Mouse (Mus musculus) large intestine, adult 2 months (tissue): ENCODE data around the gene Ccdc14. TPM values are rescaled to one million over a fixed set of nuclear protein-coding genes. Genes with fewer than 3 reads are reported as not detected.

Experiments
- DNase-seq: peaks from one replicate; pipeline ENCODE4 v3.0.0-alpha.2; 2012; ENCODE audit warnings: low read depth, low spot score
- WGBS: fragments of 180-500 bp; shearing (Covaris S2); methylation state at CpG from one replicate; pipeline ENCODE4 v1.1.7; 2018; 5-methylcytosine and 5-hydroxymethylcytosine counted together
- polyA plus RNA-seq: library from polyadenylated mRNA; depleted of rRNA; stranded (reverse); fragments of >200 nt; gene quantifications from 2 replicates; pipeline ENCODE4 v1.2.3, GENCODE M21; 2012; rRNA removed

Gene Ccdc14
- polyA plus RNA-seq, 1 experiment: 1.7 TPM

DNA sequence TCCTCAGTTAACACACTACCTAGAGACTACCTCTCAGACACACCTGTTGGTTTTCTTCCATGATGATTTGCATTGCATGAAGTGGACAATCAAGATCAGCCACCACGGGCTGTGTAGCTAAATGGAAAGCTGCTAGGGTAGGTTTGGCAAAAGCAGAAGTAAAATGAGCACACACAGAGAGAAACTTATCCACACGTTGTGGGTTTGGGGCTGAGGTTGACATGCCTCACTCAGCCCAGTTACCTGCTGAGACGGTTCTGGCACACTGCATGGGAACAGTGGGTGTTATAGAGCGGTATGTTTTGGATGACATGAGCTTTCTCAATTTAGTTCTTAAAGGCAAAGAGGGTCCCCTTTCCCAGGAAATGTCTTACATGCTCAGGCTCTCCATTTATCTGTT lies 79.7 kb downstream of the Ccdc14 start:
- 86% methylated on average over 4 of the region's 4 CpGs for WGBS
- no peak for DNase-seq

DNA sequence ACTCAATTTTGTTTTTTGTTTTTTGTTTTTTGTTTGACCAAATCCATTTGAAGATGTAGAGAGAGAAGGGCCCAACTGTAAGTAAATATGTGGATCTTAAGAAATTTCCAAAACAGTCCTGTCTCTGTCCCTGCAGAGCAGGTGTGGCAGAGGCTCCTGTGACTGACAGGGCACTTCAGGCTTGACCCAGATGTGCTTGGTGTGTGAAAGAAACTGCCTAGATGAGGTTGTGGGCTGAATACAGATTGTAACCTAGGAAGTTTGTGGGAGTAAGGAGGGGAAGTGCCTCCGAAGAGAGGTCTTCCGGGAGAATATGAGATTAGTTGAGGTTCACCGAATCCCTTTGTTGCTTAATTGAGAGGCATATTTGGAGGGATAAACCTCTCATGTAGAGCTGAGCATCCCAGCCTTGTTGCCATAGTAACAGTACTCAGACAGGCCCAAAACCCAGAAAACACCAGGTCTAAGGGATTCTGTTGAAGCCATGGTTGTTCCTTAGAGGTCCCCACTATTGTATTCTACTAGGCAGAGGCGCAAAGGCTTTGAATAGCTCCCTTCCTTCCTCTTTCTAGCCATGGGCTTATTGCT lies 82.1 kb downstream of the Ccdc14 start:
- no peak for DNase-seq
- WGBS: 88% methylated on average over 4 of the region's 4 CpGs

Other genes starting within 250 kb of the Ccdc14 start
- 21.4 and 38.8 TPM in 2 replicates for gene Kalrn, start 117.1 kb upstream of the Ccdc14 start, polyA plus RNA-seq
- gene Ropn1, start 40.7 kb upstream of the Ccdc14 start, polyA plus RNA-seq: not detected in 2 replicates
- 306 and 525 TPM in 2 replicates for gene Mylk, start 54.6 kb downstream of the Ccdc14 start, polyA plus RNA-seq